Mouse (Mus musculus) urinary bladder, adult 2 months (tissue): ENCODE results near the gene Pigf. TPM values are rescaled to one million over a fixed set of nuclear protein-coding genes. Genes with fewer than 3 reads are reported as not detected.
"Not testable (repeated sequence)": the region's sequence is repeated elsewhere in the genome, so short reads cannot be mapped to it uniquely, and the experiment has no call there.

ENCODE experiments used
- DNase-seq: peaks from one replicate; pipeline ENCODE4 v3.0.0; 2022; ENCODE audit warnings: low spot score
- polyA plus RNA-seq: library from polyadenylated mRNA; depleted of rRNA; stranded (reverse); fragments of >200 nt; gene quantifications from 2 replicates; pipeline ENCODE4 v1.2.3, GENCODE M21; 2012; rRNA removed

The Pigf gene
- polyA plus RNA-seq = 25.2 and 36.2 TPM in 2 replicates

DNA sequence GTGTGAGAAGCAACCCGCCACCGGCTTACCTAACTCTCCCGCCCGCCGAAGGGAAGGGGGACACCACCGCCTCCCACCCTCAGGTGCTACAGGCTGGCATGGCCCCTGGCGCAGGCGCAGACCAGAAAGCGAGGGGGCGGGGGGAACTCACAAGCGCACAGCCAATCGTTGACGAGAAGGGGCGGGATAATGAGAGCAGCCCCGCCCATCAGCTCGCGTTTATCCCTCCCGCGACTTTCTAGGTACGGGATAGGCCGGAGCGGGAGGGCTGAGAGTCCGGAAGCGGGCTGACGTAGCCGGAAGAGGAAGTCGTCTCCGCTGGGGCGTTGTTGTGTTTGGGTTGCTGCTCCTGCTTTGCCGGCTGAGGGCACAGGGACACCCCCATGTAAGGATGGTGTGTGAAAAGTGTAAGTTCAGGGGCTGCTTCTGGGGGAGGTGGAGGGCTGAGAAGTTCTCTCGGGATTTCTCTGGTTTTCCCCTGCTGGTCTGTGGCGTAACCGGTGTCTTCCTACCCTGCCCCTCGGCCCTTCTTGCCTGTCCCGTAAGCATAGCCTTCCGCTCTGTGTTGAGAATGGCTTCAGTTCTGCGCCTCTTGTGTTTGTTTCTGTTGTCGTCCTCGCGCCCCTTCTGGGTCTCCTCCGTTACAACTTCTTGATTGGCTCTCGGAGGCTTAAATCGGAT, at the start of gene Pigf, which contains the start of gene Cript:
Gene Pigf, minus strand, starts transcription at position 138 of the 681 bp plus-strand sequence.
Gene Cript, plus strand, starts transcription at position 282 of the 681 bp plus-strand sequence.
- DNase-seq = peak; percentile 88

DNA sequence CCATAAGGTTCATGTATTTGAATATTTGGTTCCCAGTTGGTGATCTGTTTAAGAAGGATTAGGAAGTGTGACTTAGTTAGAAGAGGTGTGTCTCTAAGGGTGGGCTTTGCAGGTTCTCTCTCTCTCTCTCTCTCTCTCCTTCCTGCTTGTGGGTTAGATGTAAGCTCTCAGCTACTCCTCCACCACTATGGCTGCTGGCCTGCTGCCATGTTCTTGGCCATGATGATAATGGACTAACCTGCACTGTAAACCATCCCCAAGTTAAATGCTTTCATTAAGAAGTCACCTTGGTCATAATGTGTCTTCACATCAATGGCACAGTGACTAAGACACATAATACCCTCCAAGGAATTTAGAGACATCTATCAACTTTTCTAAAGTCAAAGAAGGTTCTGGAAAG, 48.3 kb upstream of the Pigf start:
- no peak for DNase-seq

DNA sequence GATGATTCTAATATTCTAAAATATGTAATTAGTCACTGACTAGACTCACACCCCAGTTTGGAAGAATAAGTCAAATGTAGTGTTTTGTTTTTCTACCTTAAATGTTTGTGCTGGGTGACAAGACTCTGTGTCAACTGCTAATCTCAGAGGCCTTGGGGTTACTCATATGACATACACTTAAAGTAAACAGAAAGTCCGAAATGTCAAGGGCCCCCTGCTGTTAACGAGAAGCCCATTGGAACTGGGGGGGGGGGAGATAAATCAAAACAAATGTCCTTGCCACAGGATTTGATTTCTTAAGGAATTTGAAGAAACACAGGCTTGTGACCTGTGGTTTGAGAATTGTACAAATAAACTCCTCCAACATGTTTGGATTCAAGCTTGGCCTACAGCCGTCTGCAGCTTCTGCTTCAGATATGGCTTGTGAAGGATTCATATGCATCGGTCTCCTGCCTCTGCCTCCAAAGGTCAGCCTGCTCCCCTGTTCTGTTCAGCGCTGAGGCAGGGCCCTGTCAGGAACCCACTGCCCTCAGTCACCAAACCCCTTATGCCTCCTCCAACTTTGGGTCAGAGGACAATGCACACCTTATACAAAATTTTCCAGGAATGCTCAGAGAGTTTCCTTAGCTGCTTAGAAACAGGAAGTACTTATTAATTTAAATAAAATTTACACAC, 47.7 kb upstream of the Pigf start:
- no peak for DNase-seq

DNA sequence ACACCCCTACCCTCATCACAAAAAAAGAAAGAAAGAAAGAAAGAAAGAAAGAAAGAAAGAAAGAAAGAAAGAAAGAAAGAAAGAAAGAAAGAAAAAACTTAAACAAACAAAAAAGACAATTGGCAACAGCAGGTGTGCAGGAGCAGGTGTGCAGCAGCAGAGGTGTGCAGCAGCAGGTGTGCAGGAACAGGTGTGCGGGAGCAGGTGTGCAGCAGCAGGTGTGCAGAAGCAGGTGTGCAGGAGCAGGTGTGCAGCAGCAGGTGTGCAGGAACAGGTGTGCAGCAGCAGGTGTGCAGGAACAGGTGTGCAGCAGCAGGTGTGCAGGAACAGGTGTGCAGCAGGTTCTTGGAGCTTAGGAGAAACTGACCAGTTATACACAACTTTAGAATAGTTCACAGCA, 47.0 kb upstream of the Pigf start:
- DNase-seq = not testable (repeated sequence)

DNA sequence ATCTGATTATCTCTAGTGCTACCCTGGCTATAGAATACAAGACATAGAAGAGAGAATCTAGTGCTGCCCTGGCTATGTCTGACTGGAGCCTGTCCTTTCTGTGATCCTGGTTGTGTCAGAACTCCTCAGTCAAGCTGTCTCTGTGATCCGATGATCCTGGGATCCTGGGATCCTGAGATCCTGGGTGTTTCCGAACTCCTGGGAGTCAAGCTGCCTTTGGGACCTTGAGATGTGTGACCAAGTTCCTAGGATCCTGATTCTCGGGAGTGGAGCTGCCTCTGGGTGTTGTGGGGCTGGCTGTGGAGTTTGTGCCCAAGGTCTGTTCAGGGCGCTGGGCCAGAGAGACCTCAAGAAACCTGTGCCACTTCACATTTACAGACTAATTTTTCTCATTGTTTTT, 43.8 kb upstream of the Pigf start:
- DNase-seq = no peak

DNA sequence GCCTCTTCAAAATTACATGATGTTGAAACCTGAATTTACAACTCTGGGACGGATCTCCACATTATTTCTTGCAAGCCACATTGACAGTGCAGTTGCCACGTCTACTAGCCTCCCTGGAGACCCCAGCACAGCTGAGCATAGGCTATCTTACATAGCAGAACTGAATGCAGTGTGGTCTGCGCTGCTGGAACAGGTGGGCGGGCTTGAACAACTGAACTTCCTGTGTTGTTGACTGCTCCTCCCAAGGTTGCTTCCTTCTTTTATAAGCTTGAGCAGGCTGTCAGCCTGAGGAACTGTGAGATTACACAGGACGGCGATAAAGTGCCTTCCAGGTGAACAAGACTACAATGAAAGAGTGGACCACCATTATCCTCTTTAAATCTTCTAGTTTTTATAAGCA, 38.8 kb upstream of the Pigf start:
- DNase-seq = no peak

DNA sequence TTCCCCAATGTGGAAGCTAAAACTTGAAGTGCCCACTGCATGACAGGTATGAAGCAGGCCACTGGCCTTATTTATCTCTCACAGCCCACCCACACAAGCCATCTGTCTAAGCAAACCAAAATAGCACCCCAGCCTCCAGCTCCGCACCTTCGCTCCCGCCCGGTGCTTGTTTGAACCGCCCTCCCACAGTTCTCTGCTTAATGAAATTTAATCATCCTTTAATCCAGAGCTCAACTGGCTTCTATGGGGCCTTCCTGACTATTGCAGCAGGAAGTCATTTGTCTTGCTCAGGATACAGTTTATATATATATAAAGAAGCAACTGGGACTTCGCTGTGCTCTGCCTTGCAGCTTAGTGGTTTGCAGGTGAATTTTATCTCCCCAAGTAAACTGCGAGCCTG, 38.3 kb upstream of the Pigf start:
- DNase-seq = no peak

DNA sequence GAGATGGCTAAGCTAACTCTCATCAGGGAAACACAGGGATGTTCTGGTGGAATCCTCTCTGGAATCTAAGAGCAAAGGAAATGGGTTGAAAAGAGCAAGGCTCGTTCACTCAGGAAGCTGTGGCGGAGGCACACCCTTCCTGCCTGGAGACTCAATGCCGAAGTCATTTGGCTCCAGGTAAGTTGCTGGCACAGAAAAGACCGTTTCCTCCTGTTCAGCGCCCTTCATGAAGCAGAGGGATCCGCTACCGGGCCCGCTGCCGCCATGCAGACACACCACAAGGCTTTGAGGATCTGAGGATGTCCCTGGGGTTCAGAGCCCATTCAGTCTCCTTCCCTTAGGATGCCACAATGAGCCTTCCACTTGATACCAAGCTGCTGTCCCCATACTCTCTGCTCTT, 37.4 kb upstream of the Pigf start:
- DNase-seq = no peak

DNA sequence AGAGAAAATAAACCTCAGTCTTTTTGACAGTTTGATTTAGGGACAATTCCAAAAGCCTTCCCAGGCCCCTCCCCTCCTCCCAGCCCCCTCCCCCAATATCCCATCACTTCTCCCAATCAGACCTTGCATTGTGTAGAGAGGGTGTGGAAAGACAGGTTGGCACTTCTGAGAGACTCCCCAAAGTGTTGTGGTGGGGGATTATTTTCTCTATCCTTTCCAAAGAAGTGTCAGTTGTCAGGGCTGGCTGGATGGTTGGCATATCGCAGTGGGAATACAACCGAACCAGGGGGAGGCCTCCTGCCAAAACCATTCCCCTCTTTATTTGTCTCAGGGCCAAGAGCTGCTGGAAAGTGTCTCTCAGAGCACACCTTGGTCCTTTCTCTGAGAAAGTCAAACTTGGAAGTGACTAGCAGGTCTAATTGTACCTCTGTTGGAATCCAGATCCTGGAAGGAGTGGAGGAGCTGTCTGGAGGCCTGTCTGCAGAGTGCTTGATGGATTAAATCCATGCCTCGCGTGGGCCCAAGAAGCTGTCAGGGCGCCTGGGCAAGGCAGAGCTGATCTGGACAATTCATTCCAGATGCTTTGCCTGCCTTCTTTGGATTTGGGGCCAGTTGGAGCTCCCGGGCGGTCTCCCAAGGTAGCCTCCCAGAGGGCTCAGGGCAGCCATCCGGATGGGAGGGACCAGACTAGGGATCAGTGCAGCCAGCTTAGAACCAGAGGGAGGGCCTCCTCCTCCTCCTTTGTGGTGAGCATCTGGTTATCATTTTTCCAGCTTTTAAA, 32.5 kb upstream of the Pigf start:
- DNase-seq = no peak

DNA sequence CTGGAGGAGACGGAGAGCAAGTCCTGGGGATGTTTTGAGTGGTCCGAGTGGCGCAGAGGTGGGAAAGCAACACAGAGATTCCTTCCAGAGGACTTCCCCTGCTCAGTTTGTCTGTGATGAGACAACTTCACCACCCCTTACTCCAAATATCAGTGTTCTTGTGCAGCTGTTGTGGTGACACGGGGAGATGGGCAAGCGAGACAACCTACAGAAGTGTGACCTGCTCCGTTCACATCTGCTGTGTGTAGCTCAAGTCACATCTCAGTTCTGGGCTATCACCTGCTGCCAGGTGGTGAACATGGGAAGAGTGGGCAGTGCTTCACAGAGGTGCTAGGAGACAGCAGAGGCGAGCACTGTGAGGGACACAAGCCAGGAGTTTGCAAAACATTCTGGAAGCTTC, 31.6 kb upstream of the Pigf start:
- no peak for DNase-seq

DNA sequence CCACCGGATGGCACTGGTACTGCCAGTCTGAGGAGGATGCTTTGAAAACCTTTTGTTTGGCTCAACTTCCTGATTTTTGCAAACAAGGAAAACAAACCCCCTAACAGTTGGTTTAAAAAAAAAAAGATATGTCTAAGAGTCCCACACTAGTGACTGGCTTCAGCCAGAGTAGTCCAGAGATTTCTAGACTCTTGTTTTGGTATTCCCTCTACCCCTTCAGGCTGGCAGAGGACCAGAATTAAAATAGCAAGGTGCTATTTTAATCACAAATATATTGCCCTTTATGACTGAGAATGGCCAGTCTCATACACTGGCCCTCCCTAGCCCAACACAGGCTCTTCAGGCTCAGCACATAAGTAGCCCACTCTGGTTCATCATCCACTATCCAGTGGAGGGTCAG, 30.5 kb upstream of the Pigf start:
- no peak for DNase-seq

DNA sequence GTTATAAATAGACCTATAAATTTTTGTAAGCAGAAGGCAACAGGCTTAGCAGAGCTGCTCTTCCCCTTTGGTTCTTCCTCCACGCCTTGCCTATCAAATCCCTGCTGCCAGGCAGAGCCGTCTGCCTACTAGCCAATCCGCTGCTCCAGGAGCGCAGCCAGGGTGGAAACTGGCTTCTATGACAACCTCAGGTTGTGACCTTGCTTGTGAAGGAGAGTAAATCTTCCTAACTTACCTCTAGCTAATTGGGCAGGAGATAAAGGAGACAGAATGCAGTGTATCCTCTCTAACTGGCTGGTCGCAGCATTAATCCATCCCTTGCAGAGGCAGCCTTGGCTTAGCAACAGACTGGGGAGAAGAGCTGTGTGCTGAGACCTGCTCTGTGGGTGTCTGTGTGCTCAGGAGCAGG, 29.8 kb upstream of the Pigf start:
- no peak for DNase-seq

DNA sequence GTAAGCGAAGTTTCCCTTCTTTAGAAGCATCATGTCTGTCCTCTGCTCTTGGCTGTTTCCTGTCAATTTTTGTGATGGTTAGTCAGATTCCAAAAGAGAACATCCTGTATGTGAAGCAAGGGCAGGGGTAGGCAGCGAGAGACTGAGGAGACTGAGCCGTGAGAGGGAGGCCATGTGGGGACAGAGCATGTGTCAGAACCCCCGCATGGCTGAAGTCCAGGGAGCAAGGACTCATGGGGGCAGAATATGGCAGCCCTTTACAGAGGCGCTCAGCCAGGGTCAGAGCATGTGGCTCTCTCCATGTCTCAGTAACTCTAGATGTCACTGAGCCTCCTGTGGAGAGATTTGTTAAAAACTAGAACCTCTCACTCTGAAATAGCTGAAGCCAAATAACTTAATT, 28.7 kb upstream of the Pigf start:
- DNase-seq = no peak

DNA sequence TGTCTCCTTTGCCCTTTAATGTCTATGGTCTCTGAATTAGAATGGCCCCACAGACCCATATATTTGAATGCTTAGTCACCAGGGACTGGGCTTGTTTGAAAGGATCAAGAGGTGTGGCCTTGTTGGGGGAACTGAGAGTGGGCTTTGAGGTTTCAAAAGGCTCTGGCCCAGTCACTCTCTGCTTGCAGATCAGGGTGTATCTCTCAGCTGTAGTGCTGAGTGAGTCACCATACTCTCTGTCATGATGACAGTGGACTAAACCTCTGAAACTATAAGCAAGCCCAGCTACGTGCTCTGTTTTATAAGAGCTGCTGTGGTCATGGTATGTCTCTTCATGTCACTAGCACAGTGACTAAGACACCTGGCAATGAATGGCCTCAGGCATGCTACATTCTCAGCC, 27.2 kb upstream of the Pigf start:
- no peak for DNase-seq

DNA sequence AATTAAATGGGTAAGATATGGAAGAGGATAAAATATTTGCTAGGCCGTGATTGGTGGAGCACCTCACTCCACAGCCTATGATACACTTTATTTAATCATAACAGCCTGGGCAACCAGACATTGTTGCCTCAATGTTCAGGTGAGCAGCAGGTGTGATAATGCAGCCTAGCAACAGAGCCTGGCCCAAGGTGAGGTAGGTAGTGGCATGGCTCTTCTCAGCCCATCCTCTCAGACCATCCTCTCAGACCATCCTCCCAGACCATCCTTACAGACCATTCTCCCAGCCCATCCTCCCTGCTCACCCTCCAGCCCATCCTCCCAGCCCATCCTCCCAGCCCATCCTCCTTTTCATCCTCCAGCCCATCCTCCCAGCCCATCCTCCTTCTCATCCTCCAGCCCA, 26.4 kb upstream of the Pigf start:
- no peak for DNase-seq

DNA sequence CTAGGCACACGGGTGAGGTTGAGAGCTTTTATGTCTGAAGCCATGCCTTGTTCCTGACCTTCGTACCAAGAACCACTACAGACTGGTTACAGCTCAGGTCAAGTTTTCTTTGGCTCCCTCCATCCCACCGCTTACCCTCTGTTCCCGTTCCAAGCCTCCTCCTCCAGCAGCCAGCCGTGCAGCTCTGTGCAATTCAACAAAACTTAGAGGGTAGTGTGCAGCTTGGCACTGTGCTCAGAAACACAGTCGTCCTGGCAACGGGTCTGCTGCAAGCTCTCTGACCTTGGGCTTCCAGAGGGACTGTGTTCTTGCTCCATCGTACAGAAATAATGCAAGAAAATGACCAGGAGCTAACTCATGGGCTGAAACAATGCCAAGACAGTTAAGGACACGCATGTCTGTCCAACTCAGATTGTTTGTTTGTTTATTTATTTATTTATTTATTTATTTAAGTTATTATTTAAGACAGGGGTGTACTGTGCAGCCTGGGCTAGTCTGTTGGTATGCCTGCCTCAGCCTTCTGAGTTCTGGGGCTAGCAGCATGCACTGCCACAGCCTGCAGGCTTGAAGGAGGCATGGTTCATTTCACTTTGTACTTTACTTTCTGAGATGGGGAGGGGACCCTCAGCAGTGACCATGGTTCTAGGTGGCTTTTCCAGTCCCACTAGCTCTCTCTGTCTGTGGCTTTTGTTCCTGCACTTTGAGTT, 25.4 kb upstream of the Pigf start:
- DNase-seq = no peak

DNA sequence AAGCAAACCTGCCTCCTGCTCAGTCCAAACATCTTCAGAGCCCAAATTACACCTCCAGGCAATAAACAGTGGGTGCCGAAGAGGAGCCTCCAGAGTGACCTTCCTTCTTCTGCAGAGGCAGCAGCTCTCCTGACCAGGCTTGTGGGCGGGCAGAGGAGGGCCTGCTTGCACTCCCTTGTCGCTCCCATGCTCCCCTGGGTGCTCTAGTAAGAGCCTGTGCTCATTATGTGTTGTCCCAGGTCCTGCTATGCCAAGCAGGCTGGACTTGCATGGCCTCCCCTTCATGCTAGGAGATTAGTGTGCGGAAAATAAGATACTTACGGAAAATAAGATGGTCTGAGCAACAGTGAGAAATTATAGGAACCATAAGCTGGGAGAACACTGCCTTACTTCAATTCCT, 24.5 kb upstream of the Pigf start:
- no peak for DNase-seq

DNA sequence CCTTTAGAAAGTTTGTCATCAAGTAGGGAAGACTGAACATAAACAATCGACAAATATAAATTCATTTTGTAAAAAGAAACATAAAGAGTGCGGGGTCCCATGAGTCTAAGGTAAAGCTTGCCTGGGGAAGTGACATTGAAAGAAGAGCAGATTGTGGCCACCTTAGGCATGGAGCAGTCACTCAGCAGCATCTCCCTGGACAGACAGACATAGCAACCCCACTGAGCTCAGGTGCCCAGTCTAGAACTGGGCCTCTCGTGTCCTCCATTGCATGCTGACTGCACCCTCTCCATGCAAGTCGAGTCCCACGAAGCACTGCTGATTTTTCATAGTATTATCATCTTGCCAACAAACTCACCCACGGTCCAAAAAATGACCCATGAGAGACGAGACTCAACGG, 19.6 kb upstream of the Pigf start:
- no peak for DNase-seq

DNA sequence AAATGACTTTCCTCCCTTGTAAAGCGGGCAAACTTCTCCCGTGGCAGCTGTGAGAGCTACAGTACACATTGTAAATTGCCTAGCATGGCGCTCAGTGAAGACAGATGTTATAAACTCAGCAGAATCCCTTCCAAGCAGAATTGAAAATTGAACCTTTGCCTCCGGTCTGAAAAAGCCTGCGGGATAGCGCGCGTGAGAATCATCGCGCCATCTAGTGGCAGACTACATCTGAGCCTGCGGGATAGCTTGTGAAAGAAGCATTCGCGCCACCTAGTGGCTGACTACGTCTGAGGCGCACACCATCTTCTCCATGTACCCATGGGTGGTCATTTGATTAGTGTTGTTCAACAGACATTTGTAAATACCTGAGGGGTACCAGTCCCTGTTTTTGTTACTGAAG, 19.2 kb upstream of the Pigf start:
- peak; percentile 55 for DNase-seq

DNA sequence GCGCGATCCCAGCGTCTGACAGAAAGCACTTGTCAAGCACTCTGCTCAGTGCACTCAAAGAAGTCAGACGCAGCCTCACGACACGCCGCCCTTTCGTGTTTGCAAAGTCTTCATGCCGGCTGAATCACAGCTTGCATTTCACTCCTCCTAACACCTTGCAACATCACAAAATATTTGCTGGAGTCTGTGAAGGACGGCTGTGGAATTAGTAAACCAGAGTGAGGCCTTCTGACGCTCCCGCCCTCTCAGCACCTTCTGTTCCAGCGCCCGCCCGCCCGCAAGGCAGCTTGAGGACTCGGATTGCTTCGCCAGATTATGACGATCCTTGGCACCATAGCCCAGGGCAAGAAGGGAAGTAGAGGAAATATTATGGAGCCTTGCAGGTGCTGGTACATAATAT, 16.5 kb upstream of the Pigf start:
- DNase-seq = no peak

DNA sequence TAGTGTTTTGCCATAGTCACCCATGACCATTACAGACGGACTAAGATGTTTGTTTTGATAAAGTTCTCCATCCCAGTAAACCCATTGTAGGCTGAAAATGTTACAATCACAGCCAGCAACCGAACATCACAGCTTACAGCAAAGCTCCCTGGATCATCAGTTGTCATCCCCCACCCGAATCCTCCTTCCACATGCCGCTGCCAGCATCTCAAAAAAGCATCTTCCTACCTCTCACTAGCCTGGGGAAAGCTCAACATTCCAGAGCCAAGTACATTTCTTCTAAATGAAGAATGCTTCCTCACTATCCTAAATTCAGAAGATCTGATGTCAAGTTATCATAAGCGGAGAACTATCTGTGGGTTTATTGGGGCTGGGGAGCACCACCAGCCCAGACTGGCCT, 13.3 kb upstream of the Pigf start:
- DNase-seq = no peak
